Mouse (Mus musculus): ENCODE data around the gene Efnb1. TPM values are rescaled to one million over a fixed set of nuclear protein-coding genes. Genes with fewer than 3 reads are reported as not detected.

Efnb1 gene
- polyA plus RNA-seq, 1 experiment, result 10.7 TPM

GRCm38 (mm10) chrX:99141900-99142299 is 6.0 kb downstream of the Efnb1 start:
- Histone ChIP-seq H3K9me3 (replicated peaks; ENCODE audit: control insufficient read depth, insufficient read depth, low read length, poor library complexity, severe bottlenecking) (no peaks in the 10 kb centered on the region), H3K27ac (ENCODE audit: insufficient read depth, low read length) (no peak overlapping the region), H3K27me3 (ENCODE audit: control insufficient read depth, insufficient read depth, low read length, poor library complexity, severe bottlenecking) (no peaks in the 10 kb centered on the region; the same call in none of the 2 replicates), H3K36me3 (ENCODE audit: control insufficient read depth, insufficient read depth, low read length, poor library complexity, severe bottlenecking) (no peaks in the 10 kb centered on the region), H3K9ac (ENCODE audit: low read depth, poor library complexity, severe bottlenecking) (no peak overlapping the region), H3K4me3 (ENCODE audit: low read depth, low read length) (no peak overlapping the region), H3K4me1 (ENCODE audit: control insufficient read depth, insufficient read depth, low read length) (no peaks in the 10 kb centered on the region)
- TF ChIP-seq POLR2A (IDR thresholded peaks at IDR 0.05; ENCODE audit: insufficient read depth, low read length), result no peak
- TF ChIP-seq CTCF (IDR thresholded peaks at IDR 0.05; ENCODE audit: low read depth, low read length), result no peak
- TF ChIP-seq EP300 (IDR thresholded peaks at IDR 0.05; ENCODE audit: insufficient read depth, low read depth, low read length), result no peak

DNA sequence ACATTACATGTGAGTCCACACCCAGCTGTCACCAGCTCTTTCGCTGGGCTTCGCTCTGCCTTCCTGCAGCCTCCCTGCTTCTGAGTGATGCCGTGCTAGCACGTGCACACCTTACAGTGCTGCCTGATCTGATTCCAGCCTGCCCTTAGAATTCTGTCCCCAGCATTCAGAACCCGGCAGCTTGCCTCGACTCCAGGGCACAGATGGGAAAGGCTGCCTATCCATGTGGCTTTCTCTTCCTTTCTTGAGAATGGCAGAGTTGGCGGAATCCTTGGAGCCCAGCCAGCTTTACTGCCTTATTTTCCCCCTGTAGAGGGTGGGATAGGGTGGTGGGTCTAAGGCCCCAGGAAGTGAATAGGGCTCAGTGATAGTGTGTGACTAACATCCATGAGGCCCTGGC is 9.6 kb downstream of the Efnb1 start:
- Histone ChIP-seq H3K27me3 (ENCODE audit: control insufficient read depth, insufficient read depth, low read length, poor library complexity, severe bottlenecking) (no peaks in the 10 kb centered on the region; the same call in 1 of the 2 replicates), H3K9me3 (replicated peaks; ENCODE audit: control insufficient read depth, insufficient read depth, low read length, poor library complexity, severe bottlenecking) (no peaks in the 10 kb centered on the region), H3K9ac (ENCODE audit: low read depth, poor library complexity, severe bottlenecking) (no peak overlapping the region), H3K4me3 (ENCODE audit: low read depth, low read length) (no peak overlapping the region), H3K36me3 (ENCODE audit: control insufficient read depth, insufficient read depth, low read length, poor library complexity, severe bottlenecking) (no peaks in the 10 kb centered on the region), H3K27ac (ENCODE audit: insufficient read depth, low read length) (no peak overlapping the region), H3K4me1 (ENCODE audit: control insufficient read depth, insufficient read depth, low read length) (no peaks in the 10 kb centered on the region)
- TF ChIP-seq EP300 (IDR thresholded peaks at IDR 0.05; ENCODE audit: insufficient read depth, low read depth, low read length) (no peak), CTCF (IDR thresholded peaks at IDR 0.05; ENCODE audit: low read depth, low read length) (no peak), POLR2A (IDR thresholded peaks at IDR 0.05; ENCODE audit: insufficient read depth, low read length) (no peak)

DNA sequence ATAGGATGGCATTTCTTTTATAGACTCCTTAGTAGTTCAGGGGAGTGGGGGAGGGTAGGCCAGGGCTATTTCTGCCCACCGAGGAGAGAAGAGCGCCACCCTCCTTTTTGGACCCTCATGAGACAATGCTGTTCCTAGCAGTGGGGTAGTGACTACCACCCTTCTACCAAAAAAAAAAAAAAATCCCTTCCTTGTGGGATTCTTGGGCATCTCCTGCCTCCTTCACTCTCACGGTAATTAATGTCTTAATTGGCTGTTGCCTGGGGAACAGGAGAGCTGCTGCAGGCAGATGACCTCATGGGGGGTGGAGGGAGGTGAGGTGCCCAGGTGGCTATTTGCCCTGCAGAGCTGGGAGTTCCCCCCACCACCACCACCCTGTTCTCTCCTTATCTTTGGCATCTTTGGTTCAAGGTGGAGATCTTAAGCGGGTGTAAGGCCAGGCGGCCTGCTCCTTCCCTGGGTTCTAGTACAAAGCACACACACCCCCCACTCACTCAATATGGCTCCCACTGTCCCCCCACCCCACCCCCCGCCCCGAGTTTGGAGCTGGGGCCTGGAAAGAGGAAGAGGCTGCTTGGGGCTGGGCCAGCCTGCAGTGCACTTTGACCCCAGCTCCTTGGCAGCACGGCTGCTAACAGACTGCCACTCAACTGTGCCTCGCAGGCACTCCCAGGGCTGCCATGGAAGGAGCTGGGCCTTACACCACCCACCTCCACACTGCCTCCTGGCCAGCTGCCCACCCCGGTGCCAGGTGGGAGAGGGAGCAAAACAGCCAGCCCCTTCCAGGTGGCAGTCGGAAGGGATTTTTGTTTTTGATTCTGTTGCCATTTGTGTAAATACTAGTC is 12.4 kb downstream of the Efnb1 start:
- no peak overlapping the region for H3K4me3 ChIP-seq (ENCODE audit: low read depth, low read length)
- no peaks in the 10 kb centered on the region for H3K27me3 ChIP-seq (ENCODE audit: control insufficient read depth, insufficient read depth, low read length, poor library complexity, severe bottlenecking)

GRCm38 (mm10) chrX:99149047-99149446 is 13.1 kb downstream of the Efnb1 start:
- TF ChIP-seq POLR2A (IDR thresholded peaks at IDR 0.05; ENCODE audit: insufficient read depth, low read length) (no peak), CTCF (IDR thresholded peaks at IDR 0.05; ENCODE audit: low read depth, low read length) (no peak), EP300 (IDR thresholded peaks at IDR 0.05; ENCODE audit: insufficient read depth, low read depth, low read length) (no peak)
- Histone ChIP-seq H3K9ac (ENCODE audit: low read depth, poor library complexity, severe bottlenecking) (no peak overlapping the region), H3K9me3 (replicated peaks; ENCODE audit: control insufficient read depth, insufficient read depth, low read length, poor library complexity, severe bottlenecking) (no peaks in the 10 kb centered on the region), H3K4me1 (ENCODE audit: control insufficient read depth, insufficient read depth, low read length) (peaks cover 6% of the 10 kb centered on the region), H3K27ac (ENCODE audit: insufficient read depth, low read length) (no peak overlapping the region), H3K36me3 (ENCODE audit: control insufficient read depth, insufficient read depth, low read length, poor library complexity, severe bottlenecking) (no peaks in the 10 kb centered on the region), H3K27me3 (ENCODE audit: control insufficient read depth, insufficient read depth, low read length, poor library complexity, severe bottlenecking) (no peaks in the 10 kb centered on the region), H3K4me3 (ENCODE audit: low read depth, low read length) (no peak overlapping the region)

More for the DNA sequence above, 12.4 kb downstream of the Efnb1 start:
- no peaks in the 10 kb centered on the region for H3K9me3 ChIP-seq (replicated peaks; ENCODE audit: control insufficient read depth, insufficient read depth, low read length, poor library complexity, severe bottlenecking)
- H3K9ac ChIP-seq (ENCODE audit: low read depth, poor library complexity, severe bottlenecking), result no peak overlapping the region
- H3K27ac ChIP-seq (ENCODE audit: insufficient read depth, low read length), result no peak overlapping the region
- no peak for TF ChIP-seq POLR2A (IDR thresholded peaks at IDR 0.05; ENCODE audit: insufficient read depth, low read length)
- no peak for TF ChIP-seq CTCF (IDR thresholded peaks at IDR 0.05; ENCODE audit: low read depth, low read length)
- TF ChIP-seq EP300 (IDR thresholded peaks at IDR 0.05; ENCODE audit: insufficient read depth, low read depth, low read length), result no peak
- peaks cover 6% of the 10 kb centered on the region for H3K4me1 ChIP-seq (ENCODE audit: control insufficient read depth, insufficient read depth, low read length)
- no peaks in the 10 kb centered on the region for H3K36me3 ChIP-seq (ENCODE audit: control insufficient read depth, insufficient read depth, low read length, poor library complexity, severe bottlenecking)

GRCm38 (mm10) chrX:99149900-99150299 is 14.0 kb downstream of the Efnb1 start:
- H3K9me3 ChIP-seq (replicated peaks; ENCODE audit: control insufficient read depth, insufficient read depth, low read length, poor library complexity, severe bottlenecking), result no peaks in the 10 kb centered on the region
- H3K9ac ChIP-seq (ENCODE audit: low read depth, poor library complexity, severe bottlenecking), result no peak overlapping the region
- H3K4me3 ChIP-seq (ENCODE audit: low read depth, low read length), result no peak overlapping the region
- TF ChIP-seq CTCF (IDR thresholded peaks at IDR 0.05; ENCODE audit: low read depth, low read length), result no peak
- H3K27ac ChIP-seq (ENCODE audit: insufficient read depth, low read length), result no peak overlapping the region
- no peaks in the 10 kb centered on the region for H3K27me3 ChIP-seq (ENCODE audit: control insufficient read depth, insufficient read depth, low read length, poor library complexity, severe bottlenecking)
- H3K36me3 ChIP-seq (ENCODE audit: control insufficient read depth, insufficient read depth, low read length, poor library complexity, severe bottlenecking), result no peaks in the 10 kb centered on the region
- H3K4me1 ChIP-seq (ENCODE audit: control insufficient read depth, insufficient read depth, low read length), result peaks cover 6% of the 10 kb centered on the region

DNA sequence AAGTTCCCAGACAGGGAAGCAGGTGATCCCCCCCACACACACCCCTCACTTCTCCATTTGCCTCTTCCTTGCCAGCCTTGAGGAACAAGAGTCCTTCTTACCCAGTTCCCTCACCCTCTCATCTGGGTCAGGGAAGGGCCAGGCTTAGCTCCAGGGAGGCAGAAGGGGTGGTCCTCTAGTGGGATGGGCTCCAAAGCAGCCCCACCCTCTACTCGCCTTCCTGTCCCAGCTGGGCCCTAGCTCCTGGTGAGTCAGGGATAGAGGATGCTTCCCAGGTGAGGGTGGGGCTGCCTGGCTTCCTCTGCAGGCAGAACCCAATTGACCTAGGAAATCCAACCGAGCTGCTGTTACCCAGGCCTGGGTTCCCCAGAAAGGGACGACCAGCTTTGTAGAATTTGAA is 14.8 kb downstream of the Efnb1 start:
- no peak overlapping the region for H3K4me3 ChIP-seq (ENCODE audit: low read depth, low read length)
- no peaks in the 10 kb centered on the region for H3K27me3 ChIP-seq (ENCODE audit: control insufficient read depth, insufficient read depth, low read length, poor library complexity, severe bottlenecking)
- no peaks in the 10 kb centered on the region for H3K36me3 ChIP-seq (ENCODE audit: control insufficient read depth, insufficient read depth, low read length, poor library complexity, severe bottlenecking)
- H3K4me1 ChIP-seq (ENCODE audit: control insufficient read depth, insufficient read depth, low read length), result peaks cover 6% of the 10 kb centered on the region
- TF ChIP-seq CTCF (IDR thresholded peaks at IDR 0.05; ENCODE audit: low read depth, low read length), result no peak
- no peak for TF ChIP-seq EP300 (IDR thresholded peaks at IDR 0.05; ENCODE audit: insufficient read depth, low read depth, low read length)
- TF ChIP-seq POLR2A (IDR thresholded peaks at IDR 0.05; ENCODE audit: insufficient read depth, low read length), result no peak
- no peaks in the 10 kb centered on the region for H3K9me3 ChIP-seq (replicated peaks; ENCODE audit: control insufficient read depth, insufficient read depth, low read length, poor library complexity, severe bottlenecking)
- H3K9ac ChIP-seq (ENCODE audit: low read depth, poor library complexity, severe bottlenecking), result no peak overlapping the region
- no peak overlapping the region for H3K27ac ChIP-seq (ENCODE audit: insufficient read depth, low read length)
